Mouse (Mus musculus): Measurements from ENCODE around the gene Tmem8b.

Tmem8b gene

GRCm38 (mm10) chr4:43713652-43714219, 45.0 kb downstream of the Tmem8b start:
- DNase-seq (ENCODE audit: extremely low read depth, low read depth, low spot score), result no peak

GRCm38 (mm10) chr4:43720491-43721228, 51.9 kb downstream of the Tmem8b start:
- no peak for DNase-seq (ENCODE audit: extremely low read depth, low read depth, low spot score)

DNA sequence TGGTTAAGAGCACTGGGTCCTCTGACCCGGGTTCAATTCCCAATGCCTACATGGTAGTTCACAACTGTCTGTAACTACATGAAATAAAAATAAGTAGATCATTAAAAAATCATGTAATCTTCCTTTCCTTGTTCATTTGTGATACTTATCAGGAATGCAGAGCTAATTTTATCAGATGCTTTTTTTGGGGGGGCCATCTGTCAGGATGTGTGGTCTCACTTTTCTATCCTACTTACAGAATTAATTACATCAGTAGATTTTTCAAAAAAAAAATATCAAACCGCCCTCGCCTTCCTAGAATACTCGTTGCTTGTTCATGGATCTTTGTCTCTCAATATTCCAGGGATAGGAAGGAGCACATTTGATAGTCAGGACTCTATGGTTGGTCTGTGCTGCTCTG, 53.4 kb downstream of the Tmem8b start:
- no peak for DNase-seq (ENCODE audit: extremely low read depth, low read depth, low spot score)

DNA sequence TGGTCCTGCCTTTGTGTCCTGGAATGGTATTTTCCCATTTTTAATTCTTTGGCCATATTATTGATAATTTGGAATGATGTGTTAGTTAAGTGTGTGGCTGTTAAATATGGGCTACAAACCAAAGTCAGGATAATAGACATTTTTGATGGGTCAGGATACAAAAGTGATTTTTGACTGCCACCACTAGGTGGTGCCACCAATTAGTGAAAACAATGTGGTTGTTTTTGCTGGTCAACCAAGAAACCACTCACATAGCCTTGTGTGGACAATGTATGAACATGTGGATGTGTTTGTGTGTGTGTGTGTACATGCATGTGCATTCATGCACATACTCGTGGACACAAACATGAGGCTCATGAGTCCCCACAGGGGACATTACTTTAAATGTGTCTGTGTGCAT, 56.0 kb downstream of the Tmem8b start:
- no peak for DNase-seq (ENCODE audit: extremely low read depth, low read depth, low spot score)

GRCm38 (mm10) chr4:43726228-43726993, 57.6 kb downstream of the Tmem8b start:
- no peak for DNase-seq (ENCODE audit: extremely low read depth, low read depth, low spot score)

GRCm38 (mm10) chr4:43726995-43727394, 58.2 kb downstream of the Tmem8b start, which contains the start of gene Hrct1:
Hrct1 (plus strand) TSS chr4:43727188.
- peak; percentile 16 for DNase-seq (ENCODE audit: extremely low read depth, low read depth, low spot score)

GRCm38 (mm10) chr4:43727718-43728575, 59.2 kb downstream of the Tmem8b start:
- no peak for DNase-seq (ENCODE audit: extremely low read depth, low read depth, low spot score)

- no peak for DNase-seq (ENCODE audit: extremely low read depth, low read depth, low spot score)
Observed at GRCm38 (mm10) chr4:43728576-43728954, 59.8 kb downstream of the Tmem8b start.

GRCm38 (mm10) chr4:43729126-43729525, 60.4 kb downstream of the Tmem8b start:
- DNase-seq (ENCODE audit: extremely low read depth, low read depth, low spot score), result no peak

GRCm38 (mm10) chr4:43729794-43730550, 61.2 kb downstream of the Tmem8b start, which contains the start of gene Spaar:
Spaar (plus strand) TSS chr4:43730034.
- DNase-seq (ENCODE audit: extremely low read depth, low read depth, low spot score), result no peak

- no peak for DNase-seq (ENCODE audit: extremely low read depth, low read depth, low spot score)
Observed at GRCm38 (mm10) chr4:43730750-43731297, 62.1 kb downstream of the Tmem8b start.

GRCm38 (mm10) chr4:43732171-43732570, 63.4 kb downstream of the Tmem8b start:
- no peak for DNase-seq (ENCODE audit: extremely low read depth, low read depth, low spot score)

DNA sequence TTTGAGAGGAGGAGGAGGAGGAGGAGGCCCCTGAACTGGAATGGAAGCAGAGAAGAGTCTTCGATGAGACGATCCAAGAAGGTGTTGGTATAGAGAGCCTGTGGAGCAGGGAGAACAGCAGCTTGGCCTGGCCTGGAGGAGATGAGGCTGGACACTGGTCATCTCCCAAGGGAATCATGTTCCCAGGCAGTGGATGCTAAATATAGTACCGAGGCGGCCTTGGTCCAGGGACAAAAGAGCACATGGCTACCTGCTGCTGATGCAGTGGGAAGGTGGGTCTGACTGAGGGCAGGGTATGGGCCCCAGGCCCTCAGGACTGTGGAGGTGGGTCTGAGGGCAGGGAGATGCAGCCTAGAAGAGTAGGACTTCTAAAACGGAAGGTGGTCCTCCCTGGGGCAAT, 64.4 kb downstream of the Tmem8b start:
- DNase-seq (ENCODE audit: extremely low read depth, low read depth, low spot score), result no peak

DNA sequence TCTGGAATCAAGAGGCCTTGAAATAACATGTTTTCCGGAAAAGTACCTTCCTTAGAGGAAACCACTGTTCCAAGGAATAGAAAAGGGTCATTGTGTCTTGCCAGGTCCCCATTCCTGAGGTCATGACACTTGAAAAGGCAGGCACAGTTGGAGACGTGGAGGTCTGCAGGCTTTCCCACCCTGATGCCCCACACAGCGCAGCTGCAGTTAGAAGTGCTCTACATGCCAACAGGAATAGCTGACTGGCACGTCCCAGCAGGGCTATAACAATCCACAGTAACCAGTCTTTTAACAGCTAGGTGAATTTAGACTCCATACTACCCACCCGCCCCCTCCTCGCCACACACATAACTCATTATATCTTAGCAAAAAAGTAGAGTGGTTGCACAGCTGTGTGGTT, 68.4 kb downstream of the Tmem8b start:
- no peak for DNase-seq (ENCODE audit: extremely low read depth, low read depth, low spot score)

DNA sequence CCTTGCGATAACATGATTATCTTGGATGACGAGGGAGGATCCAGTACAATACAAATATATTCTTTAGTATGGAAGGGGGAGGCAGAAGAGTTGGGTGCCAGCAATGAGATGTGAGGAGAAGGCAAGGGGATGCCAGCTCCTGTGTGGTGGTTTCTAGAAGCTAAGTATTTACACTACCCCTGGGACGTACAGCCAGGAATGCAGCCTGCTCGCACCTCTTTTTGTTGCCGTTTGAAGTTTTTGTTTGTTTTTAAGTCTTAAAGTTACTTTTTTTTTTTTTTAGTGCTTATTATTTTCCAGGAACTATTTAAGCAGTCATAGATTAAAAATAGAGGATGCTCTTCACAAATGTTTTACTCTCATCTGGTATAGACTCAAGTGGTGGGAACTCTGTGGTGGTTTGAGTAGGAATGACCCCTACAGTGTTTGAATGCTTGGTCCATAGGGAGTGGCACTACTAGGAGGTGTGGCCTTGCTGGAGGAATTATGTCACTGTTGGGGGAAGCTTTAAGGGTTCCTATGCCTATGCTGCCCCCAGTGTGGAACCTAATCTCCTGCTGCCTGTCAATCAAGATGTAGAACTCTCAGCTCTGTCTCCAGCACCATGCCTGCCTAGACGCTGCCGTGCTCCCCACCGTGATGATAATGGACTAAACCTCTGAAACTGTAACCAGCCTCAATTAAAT, 70.4 kb downstream of the Tmem8b start:
- no peak for DNase-seq (ENCODE audit: extremely low read depth, low read depth, low spot score)

DNA sequence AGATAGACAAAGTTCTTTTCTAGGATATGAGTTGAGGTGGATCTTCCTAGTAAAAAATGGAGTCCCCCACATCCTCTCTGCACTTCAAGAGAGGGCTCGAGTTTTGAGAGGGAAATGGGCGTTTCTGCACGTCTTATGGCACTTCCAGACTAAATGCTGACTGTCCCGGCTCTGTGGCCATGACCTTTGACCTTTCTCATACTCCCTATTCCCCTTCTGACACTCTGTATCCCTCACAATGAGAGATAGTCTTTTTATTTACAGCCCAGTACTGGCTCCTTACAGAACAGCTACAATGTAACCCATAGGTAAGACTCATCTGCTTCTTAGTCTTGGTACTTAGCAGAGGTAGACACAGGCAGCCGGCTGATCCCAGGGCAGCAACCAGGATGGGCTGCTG, 72.8 kb downstream of the Tmem8b start:
- no peak for DNase-seq (ENCODE audit: extremely low read depth, low read depth, low spot score)

All from fat pad, adult 2 months (tissue).